Mouse (Mus musculus) limb, embryonic 11.5 days (tissue): ENCODE results near the gene Srgap3. TPM values are rescaled to one million over a fixed set of nuclear protein-coding genes. Genes with fewer than 3 reads are reported as not detected.
A peak's percentile ranks its signal among the peaks of the same experiment; 100 is the strongest.

ENCODE experiments used
- ATAC-seq: fragments of 200-750 bp; cut with Nextera tagmentation; 2 replicates; pipeline ENCODE4 v1.8.0; 2017; ENCODE audit warnings: low read depth; ENCODE audit not compliant: insufficient number of reproducible peaks, low FRiP score, low TSS enrichment
- DNase-seq: peaks from one replicate; pipeline ENCODE4 v3.0.0-alpha.2; 2015; ENCODE audit warnings: low spot score
- H3K27ac ChIP-seq: fragments of 300-500 bp; sonication (generic); replicated peaks from 2 replicates; pipeline ENCODE4 v1.5.1; 2014; ENCODE audit warnings: low read depth, mild to moderate bottlenecking, low read length
- H3K27me3 ChIP-seq: fragments of 300-500 bp; sonication (generic); 2 replicates; pipeline ENCODE4 v1.6.1; 2014; ENCODE audit warnings: mild to moderate bottlenecking, low read length, mixed read lengths; ENCODE audit not compliant: control insufficient read depth, insufficient read depth
- H3K36me3 ChIP-seq: fragments of 300-500 bp; sonication (generic); 2 replicates; pipeline ENCODE4 v1.6.1; 2014; ENCODE audit warnings: mild to moderate bottlenecking, low read length, moderate library complexity, mixed read lengths; ENCODE audit not compliant: control insufficient read depth, insufficient read depth
- H3K4me1 ChIP-seq: fragments of 300-500 bp; sonication (generic); 2 replicates; pipeline ENCODE4 v1.6.1; 2014; ENCODE audit warnings: low read length, mixed read lengths; ENCODE audit not compliant: control insufficient read depth, insufficient read depth
- H3K4me2 ChIP-seq: fragments of 300-500 bp; sonication (generic); 2 replicates; pipeline ENCODE4 v1.6.1; 2014; ENCODE audit warnings: low read depth, mild to moderate bottlenecking, moderate library complexity; ENCODE audit not compliant: severe bottlenecking
- H3K4me3 ChIP-seq: fragments of 300-500 bp; sonication (generic); 2 replicates; pipeline ENCODE4 v1.5.1; 2014; ENCODE audit warnings: low read depth, low read length
- H3K9ac ChIP-seq: fragments of 300-500 bp; sonication (generic); 2 replicates; pipeline ENCODE4 v1.6.1; 2014; ENCODE audit warnings: mild to moderate bottlenecking, low read length
- H3K9me3 ChIP-seq: fragments of 300-500 bp; sonication (generic); 2 replicates; pipeline ENCODE4 v1.6.1; 2016; ENCODE audit warnings: low read length; ENCODE audit not compliant: control insufficient read depth
- WGBS: fragments of 180-500 bp; shearing (Covaris S2); extraction: QIAGEN DNeasy Blood & Tissue Kit; methylation state at CpG from one replicate; pipeline ENCODE4 v1.1.7; 2014; 5-methylcytosine and 5-hydroxymethylcytosine counted together
- polyA plus RNA-seq: library from polyadenylated mRNA; unstranded; fragments of >200 nt; fragmentation: Nextera tagmentation; extraction: Ambion mirVana; gene quantifications from 2 replicates; pipeline ENCODE4 v1.2.1, GENCODE M21; 2014

Gene Srgap3
- polyA plus RNA-seq, 1 experiment from 2014 or later: 5.3 TPM

DNA sequence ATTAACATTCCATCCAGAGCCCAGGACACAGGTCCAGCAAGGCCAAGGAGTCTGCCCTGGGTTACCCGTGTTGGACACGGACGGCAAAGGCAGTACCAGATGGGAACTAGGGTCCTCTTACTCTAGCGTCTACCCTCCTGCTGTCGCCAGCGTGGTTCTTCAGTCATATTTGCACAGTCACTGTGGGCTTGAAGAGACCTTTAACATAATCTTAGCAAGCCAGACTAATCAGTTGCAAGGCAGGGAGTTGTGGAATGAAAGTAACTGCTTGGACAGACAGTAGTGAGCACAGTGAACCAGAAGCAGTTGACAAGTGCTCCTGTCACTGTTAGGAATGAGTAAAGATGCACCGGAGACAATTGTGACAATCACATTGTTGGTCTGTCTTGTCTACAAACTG is 173.3 kb downstream of the Srgap3 start:
- Histone ChIP-seq H3K27me3 (no peaks in the 10 kb centered on the region), H3K4me1 (no peaks in the 10 kb centered on the region), H3K36me3 (no peaks in the 10 kb centered on the region), H3K9me3 (no peaks in the 10 kb centered on the region), H3K27ac (no peak overlapping the region), H3K4me2 (no peak overlapping the region), H3K9ac (no peak overlapping the region), H3K4me3 (no peak overlapping the region)
- DNase-seq (no peak), ATAC-seq (no peak)
- 89% methylated on average over 7 of the region's 7 CpGs for WGBS

DNA sequence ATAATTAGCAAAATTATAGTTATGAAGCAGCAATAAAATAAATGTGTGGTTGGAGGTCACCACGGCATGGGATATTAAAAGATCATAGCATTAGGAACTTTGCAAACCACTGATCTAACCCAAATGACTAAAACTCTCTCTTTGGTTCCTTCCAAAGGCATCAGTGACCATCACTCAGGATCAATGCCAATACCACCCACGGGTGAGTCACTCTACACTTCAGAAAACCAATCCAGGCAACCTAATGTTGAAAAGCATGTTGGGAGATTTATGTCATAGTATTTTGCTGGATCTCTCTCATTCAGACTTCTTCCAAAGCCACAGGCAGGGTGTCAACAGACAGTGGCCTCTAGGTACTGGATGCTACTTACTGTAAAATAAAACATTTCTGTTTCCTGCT is 176.1 kb downstream of the Srgap3 start:
- no peaks in the 10 kb centered on the region for H3K4me1 ChIP-seq
- no peaks in the 10 kb centered on the region for H3K9me3 ChIP-seq
- DNase-seq (no peak), ATAC-seq (no peak)
- H3K4me2 ChIP-seq: no peak overlapping the region
- H3K9ac ChIP-seq: no peak overlapping the region
- no peak overlapping the region for H3K27ac ChIP-seq
- no peaks in the 10 kb centered on the region for H3K27me3 ChIP-seq
- H3K36me3 ChIP-seq: no peaks in the 10 kb centered on the region
- H3K4me3 ChIP-seq: no peak overlapping the region
- WGBS: 93% methylated on average over 2 of the region's 2 CpGs

DNA sequence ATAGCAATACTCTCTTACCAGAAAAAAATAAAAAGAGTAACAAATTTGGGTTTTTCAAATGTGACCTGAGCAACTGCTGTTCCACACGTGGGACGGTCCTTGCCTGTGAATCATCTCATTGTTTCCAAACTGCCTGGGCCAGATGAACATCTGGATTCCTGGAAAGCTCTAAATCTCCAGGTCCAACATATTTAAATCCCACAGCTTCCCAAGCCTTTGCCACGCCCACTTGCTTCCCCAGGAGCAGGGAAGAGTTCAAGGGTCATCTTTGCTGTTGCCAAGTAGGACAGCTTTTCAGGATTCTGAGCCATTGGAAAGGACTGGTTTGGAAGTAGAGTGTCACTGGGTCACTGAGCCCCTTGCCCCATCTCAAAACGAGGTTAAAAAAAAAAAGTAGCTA is 188.5 kb downstream of the Srgap3 start:
- ATAC-seq (no peak), DNase-seq (peak; percentile 25)
- Histone ChIP-seq H3K9me3 (no peaks in the 10 kb centered on the region), H3K4me1 (peaks cover 9% of the 10 kb centered on the region), H3K9ac (no peak overlapping the region), H3K27me3 (no peaks in the 10 kb centered on the region), H3K27ac (no peak overlapping the region), H3K4me2 (no peak overlapping the region), H3K4me3 (no peak overlapping the region), H3K36me3 (no peaks in the 10 kb centered on the region)
- WGBS: 42% methylated on average over 4 of the region's 4 CpGs

DNA sequence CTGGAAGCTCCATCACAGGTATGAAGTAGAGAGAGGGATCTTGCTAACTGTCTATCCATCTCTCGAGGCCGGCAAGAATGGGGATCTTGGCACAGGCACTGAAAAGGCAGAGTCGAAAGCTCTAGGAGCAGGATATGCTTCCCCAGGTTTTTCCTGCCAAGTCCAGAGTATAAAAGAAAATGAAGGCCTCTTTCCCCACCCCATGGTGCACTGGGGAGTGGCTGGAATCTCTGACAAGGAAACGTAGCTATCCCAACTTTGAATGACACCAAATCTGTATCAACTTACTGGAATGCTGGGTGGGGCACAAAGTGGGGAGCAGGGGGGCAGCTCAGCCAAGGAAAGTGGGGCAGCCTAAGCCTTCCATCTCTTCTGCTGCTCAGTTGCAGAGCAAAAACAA is 190.2 kb downstream of the Srgap3 start:
- Histone ChIP-seq H3K9ac (no peak overlapping the region), H3K27ac (no peak overlapping the region), H3K36me3 (no peaks in the 10 kb centered on the region), H3K4me2 (no peak overlapping the region), H3K27me3 (no peaks in the 10 kb centered on the region), H3K4me1 (peaks cover 9% of the 10 kb centered on the region), H3K4me3 (no peak overlapping the region), H3K9me3 (no peaks in the 10 kb centered on the region)
- WGBS: 73% methylated on average over 4 of the region's 4 CpGs
- no peak for DNase-seq
- ATAC-seq: no peak

DNA sequence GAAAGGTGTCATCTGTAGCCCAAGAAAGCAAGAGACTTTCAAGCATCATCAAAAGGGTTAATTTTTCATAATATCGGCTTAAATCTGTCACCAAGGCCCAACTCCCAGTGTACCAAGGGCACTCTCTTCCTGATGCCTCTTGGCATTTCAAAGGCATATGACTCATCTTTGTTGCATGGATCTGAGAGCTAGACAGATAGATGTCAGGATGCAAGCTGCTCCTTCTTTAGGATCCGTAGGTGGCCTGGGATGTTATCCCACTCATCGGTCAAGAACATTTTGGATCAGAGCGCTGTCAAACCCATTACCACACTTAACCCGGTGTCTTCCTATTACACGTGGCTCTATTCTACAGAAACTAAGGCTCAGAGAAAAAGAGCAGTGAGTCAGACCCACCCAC is 192.1 kb downstream of the Srgap3 start:
- Histone ChIP-seq H3K9ac (no peak overlapping the region), H3K36me3 (no peaks in the 10 kb centered on the region), H3K27me3 (no peaks in the 10 kb centered on the region), H3K27ac (no peak overlapping the region), H3K4me1 (peaks cover 9% of the 10 kb centered on the region), H3K4me2 (no peak overlapping the region), H3K4me3 (no peak overlapping the region), H3K9me3 (no peaks in the 10 kb centered on the region)
- 96% methylated on average over 6 of the region's 6 CpGs for WGBS
- DNase-seq (no peak), ATAC-seq (no peak)

DNA sequence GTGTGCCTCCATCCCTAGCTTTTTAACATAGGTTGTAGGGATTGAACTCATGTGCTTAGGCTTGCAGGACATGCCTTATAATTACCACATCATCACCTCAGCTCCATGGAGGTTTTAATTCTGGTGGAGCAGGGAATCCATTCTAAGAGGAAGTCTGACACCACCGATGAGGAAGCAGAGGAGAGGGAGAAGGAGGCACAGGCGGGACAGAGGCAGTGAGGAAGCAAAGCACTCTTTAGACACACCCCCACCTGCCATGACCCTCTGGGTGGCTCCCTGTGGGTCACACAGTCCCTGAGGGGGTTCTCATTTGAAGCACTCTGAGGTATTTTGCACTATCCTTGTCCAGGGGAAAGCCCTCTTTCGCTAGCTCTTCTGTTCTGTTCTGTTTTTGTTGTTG is 194.5 kb downstream of the Srgap3 start:
- Histone ChIP-seq H3K27ac (no peak overlapping the region), H3K9me3 (no peaks in the 10 kb centered on the region), H3K4me1 (peaks cover 4% of the 10 kb centered on the region; the same call in 1 of the 2 replicates), H3K4me3 (no peak overlapping the region), H3K4me2 (no peak overlapping the region), H3K36me3 (no peaks in the 10 kb centered on the region), H3K9ac (no peak overlapping the region), H3K27me3 (no peaks in the 10 kb centered on the region)
- ATAC-seq (no peak), DNase-seq (no peak)
- WGBS: 84% methylated on average over 3 of the region's 3 CpGs

DNA sequence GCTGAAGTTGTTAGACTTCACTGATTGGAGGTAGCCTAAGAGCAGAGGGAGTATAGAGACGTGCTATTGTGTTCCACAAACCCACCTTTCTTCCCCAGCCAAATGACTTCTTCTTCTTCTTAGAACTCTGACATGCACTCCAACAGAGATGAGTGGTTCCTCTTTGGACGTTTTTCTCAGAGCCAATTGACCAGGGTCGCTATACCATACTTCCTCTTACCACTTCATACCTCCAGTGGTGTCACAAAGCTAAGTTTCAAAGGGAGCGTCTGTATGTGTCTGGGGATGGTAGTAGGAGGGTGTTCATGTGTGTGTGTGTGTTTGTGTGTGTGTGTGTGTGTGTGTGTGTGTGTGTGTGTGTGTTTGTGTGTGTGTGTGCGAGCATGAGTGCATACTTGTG is 195.1 kb downstream of the Srgap3 start:
- no peak for DNase-seq
- Histone ChIP-seq H3K4me3 (no peak overlapping the region), H3K9me3 (no peaks in the 10 kb centered on the region), H3K27ac (no peak overlapping the region), H3K36me3 (no peaks in the 10 kb centered on the region), H3K27me3 (no peaks in the 10 kb centered on the region), H3K4me1 (peaks cover 4% of the 10 kb centered on the region; the same call in 1 of the 2 replicates), H3K4me2 (no peak overlapping the region), H3K9ac (no peak overlapping the region)
- ATAC-seq: no peak
- WGBS: 86% methylated on average over 5 of the region's 5 CpGs

DNA sequence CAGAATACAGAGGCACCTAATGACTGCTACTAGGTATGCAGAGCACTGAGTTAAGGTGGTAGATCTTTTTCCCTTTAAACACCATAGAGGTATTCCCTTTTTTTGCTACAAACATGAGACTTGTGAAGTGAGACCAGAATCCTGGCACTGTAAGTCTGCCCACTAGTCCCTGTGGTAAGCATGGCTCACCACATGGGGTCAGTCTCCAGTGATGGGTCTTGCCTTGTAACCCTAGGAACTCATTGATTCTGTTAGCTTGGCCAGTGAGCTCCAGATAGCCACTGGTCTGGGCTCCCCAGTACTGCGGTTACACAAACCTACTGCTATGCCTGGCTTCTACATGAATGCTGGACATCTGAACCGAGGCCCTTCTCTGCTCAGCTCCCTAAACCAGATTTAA is 204.8 kb downstream of the Srgap3 start:
- Histone ChIP-seq H3K36me3 (no peaks in the 10 kb centered on the region), H3K4me1 (no peaks in the 10 kb centered on the region), H3K4me2 (no peak overlapping the region), H3K9me3 (no peaks in the 10 kb centered on the region), H3K27me3 (no peaks in the 10 kb centered on the region), H3K4me3 (no peak overlapping the region), H3K27ac (no peak overlapping the region), H3K9ac (no peak overlapping the region)
- 76% methylated on average over 2 of the region's 2 CpGs for WGBS
- ATAC-seq (no peak), DNase-seq (no peak)

DNA sequence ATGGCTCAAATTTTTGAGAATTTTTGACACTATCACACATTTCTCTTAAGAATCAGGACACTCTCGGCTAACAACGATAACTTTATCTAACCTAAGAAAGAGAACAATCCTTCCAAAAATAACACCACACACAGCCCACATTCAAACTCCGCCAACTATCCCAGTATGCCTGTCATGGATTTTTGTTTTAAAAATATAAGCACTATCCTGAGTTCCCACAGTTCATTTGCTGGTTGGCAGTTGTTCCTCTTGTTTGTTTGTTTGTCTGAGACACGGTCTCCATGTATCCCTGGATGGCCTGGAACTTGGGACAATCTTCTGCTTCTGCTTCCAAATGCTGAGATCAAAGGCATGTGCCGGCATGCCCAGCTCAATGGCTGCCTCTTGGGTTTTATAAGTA is 205.3 kb downstream of the Srgap3 start:
- no peak overlapping the region for H3K27ac ChIP-seq
- DNase-seq (no peak), ATAC-seq (no peak)
- no peak overlapping the region for H3K9ac ChIP-seq
- H3K4me1 ChIP-seq: no peaks in the 10 kb centered on the region
- no peaks in the 10 kb centered on the region for H3K27me3 ChIP-seq
- no peaks in the 10 kb centered on the region for H3K9me3 ChIP-seq
- H3K36me3 ChIP-seq: no peaks in the 10 kb centered on the region
- 85% methylated on average over 5 of the region's 5 CpGs for WGBS
- no peak overlapping the region for H3K4me2 ChIP-seq
- no peak overlapping the region for H3K4me3 ChIP-seq
